Mouse (Mus musculus): ENCODE results near the gene Ssh1.
A peak's percentile ranks its signal among the peaks of the same experiment; 100 is the strongest.

Gene Ssh1

DNA sequence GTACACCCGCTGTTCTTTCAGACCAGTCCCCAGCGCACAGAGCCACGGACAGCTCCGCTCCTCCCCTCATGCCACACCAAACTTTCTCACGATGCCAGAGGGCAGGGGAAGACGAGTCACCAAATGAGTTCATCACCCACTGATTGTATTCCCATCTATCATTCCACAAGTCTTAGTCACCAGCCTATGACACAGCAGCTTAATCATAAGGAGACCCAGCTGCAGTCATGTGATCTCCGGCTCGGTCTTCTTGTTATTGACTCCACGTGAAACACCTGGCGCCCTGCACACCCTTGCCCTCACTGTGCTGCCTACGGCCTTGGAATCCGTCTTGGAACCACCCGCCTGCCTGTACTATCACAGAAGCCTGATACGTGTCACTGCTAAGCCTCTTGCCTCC lies 28.7 kb downstream of the Ssh1 start:
- DNase-seq, result no peak

DNA sequence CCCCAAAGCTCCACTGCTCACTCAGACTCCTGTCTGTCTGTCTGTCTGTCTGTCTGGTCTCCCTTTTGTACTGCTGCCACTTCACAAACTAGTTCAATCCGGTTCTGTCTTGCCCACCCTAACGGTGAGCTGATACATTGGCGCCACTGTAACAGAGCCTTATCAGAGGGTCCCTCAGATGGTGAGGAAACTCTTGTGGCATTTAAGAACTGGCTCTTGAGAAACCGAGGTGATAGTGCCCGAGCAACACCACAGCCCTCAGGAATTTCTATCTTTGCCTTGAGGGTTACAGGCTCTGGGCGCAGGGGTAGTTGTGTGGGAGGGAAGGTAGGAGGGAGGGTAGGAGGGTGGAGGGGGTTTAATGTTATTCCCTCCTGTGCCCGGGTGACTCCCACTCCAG lies 31.9 kb downstream of the Ssh1 start:
- DNase-seq, result no peak

DNA sequence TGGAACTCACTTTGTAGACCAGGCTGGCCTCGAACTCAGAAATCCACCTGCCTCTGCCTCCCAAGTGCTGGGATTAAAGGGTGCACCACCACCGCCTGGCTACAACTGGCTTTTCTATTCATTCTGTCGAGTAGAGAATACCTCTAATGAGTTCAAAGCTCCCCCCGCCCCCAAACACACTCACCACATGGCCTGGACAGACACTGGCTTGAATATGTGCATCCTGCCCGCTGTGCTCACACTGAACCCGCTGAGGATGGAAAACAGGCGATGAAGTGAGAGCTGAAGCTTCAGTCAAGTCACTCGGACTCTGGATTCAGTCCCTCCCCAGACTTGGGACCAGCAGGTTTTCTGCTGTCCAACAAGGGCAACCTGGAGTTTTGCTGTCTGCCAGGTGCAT lies 33.3 kb downstream of the Ssh1 start:
- DNase-seq, result no peak

- DNase-seq, result no peak
Observed at GRCm38 (mm10) chr5:113959039-113959438, 34.7 kb downstream of the Ssh1 start.

GRCm38 (mm10) chr5:113956510-113956909 lies 37.2 kb downstream of the Ssh1 start:
- DNase-seq, result peak; percentile 86

- DNase-seq, result no peak
Observed at GRCm38 (mm10) chr5:113955691-113956090, 38.0 kb downstream of the Ssh1 start.

GRCm38 (mm10) chr5:113955281-113955680 lies 38.4 kb downstream of the Ssh1 start:
- no peak for DNase-seq

- peak; percentile 85 for DNase-seq
Observed at GRCm38 (mm10) chr5:113954421-113954820, 39.3 kb downstream of the Ssh1 start.

- no peak for DNase-seq
Observed at GRCm38 (mm10) chr5:113952519-113952918, 41.2 kb downstream of the Ssh1 start.

- no peak for DNase-seq
Observed at GRCm38 (mm10) chr5:113951693-113952071, 42.0 kb downstream of the Ssh1 start.

- DNase-seq, result no peak
Observed at GRCm38 (mm10) chr5:113950786-113951692, 42.7 kb downstream of the Ssh1 start.

GRCm38 (mm10) chr5:113950133-113950532 lies 43.6 kb downstream of the Ssh1 start:
- DNase-seq, result no peak

DNA sequence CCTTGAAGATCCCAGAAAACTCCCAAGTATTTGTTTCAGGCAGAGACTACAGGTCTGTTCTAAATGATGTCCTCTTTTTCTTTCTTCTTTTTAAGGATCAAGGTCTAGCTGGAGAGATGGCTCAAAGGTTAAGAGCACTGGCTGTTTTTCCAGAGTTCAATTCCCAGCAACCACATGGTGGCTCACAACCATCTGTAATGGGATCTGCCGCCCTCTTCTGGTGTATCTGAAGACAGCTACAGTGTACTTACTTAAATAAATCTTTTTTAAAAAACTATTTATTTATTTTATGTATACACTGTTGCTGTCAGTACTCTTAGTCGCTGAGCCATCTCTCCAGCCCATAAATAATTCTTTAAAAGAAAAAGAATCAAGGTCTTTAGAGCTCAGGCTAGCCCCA lies 46.4 kb downstream of the Ssh1 start:
- DNase-seq, result no peak

DNA sequence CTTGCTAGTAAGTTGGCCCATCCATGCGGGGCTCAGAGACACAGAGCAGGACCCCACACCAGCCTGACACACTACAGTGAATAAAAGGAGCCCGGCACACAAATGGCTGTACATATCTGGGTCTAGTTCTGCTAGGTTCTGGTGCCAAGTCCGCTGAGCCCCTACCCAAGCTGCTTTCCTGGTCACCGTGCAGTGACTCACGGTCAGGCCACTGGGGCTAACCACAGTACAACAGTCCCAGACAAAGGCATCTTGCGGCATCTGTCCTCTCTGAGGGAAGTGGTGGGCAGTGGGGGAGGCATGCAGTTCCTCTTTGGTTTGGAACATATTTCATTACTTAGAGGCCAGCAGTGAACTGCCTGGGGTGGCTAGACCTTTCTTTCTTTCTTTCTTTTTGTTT lies 48.6 kb downstream of the Ssh1 start:
- no peak for DNase-seq

DNA sequence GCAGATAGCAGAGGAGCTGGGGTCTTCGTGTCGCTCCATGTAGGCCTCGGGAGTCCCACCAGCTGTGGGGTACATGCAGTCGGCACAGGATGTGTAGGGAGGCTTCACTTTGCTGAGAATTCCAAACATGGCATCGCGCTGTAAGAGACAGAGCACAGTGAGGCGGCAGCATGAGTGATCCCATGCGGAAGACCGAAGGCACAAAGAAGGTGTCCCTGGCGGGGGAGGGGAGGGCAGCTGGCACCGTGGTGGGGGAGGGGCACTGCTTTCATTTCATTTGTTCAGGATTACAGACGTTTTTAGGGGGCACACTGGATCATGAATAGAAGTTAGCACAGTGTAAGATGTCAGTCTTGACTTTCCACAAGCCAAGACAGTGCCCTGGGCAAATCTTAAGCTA lies 50.4 kb downstream of the Ssh1 start:
- no peak for DNase-seq

DNA sequence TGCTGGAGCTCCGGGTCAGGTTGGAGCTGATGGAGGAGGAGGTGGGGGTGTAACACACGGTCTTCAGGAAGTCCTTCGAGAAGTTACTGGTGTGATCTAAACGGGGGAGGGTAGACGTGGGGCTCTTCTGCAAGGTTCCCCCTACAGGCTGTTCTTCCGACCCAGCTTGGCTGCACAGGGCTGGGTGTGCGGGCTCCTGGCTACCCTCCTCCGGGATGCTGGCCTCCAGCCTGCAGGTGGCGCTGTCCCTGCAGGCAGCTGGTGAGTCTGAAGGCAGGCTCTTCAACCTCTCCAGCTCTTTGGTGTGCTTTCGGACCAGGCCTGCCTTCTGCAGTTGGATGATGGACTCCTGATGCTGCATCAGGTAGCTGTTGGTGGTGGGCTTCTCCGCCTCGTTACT lies 51.1 kb downstream of the Ssh1 start:
- DNase-seq, result no peak

DNA sequence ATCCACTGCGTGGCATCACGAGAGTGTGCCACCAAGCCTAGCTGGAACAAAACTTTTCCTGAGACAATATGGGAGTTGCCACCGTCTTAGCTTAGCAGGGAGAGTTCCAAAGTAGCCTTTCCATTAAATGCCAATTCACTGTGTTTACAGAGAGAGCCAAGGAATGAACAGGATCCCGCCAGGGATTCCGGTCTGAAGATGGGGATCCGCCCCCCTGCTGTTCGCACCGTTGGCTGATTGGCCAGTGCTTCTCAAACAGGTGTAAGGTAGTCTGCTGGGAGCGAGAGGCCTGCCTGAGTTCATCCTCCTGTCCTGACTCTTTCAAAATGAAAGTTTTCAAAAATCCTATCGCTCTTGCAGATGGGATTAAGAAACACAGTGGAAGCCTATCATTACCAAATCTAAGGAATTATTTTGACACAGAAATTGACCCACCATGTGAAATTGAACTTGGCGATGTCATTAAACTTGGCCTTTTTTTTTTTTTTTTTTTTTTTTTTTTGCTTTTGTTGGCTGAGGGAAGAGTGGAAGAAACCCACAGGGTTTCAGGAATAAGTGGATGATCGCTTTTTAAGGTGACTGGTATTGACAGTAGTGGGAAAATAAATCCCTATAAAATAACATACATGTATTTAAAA lies 54.3 kb downstream of the Ssh1 start:
- no peak for DNase-seq

DNA sequence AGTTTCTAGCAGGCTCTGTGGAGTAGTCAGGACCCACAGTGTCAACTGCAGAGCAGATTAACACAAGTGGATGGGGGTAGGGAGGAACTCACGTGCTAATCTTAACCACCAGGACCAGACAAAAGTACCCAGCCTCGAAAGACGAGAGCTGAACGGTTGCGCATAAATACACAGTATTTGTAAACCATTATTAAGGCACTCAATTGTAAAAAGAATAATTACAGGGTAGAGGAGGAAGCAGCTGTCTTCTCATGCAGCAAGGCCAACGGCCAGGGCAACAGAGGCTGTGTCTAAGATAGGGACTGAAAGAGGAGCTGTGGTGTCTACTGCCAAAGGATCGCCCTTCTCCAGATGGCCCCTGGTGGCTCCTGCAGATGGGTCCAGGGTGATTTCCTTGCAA lies 56.0 kb downstream of the Ssh1 start:
- no peak for DNase-seq

GRCm38 (mm10) chr5:113933889-113934288 lies 59.8 kb downstream of the Ssh1 start:
- DNase-seq, result no peak

- no peak for DNase-seq
Observed at GRCm38 (mm10) chr5:113933480-113933879, 60.2 kb downstream of the Ssh1 start.

DNA sequence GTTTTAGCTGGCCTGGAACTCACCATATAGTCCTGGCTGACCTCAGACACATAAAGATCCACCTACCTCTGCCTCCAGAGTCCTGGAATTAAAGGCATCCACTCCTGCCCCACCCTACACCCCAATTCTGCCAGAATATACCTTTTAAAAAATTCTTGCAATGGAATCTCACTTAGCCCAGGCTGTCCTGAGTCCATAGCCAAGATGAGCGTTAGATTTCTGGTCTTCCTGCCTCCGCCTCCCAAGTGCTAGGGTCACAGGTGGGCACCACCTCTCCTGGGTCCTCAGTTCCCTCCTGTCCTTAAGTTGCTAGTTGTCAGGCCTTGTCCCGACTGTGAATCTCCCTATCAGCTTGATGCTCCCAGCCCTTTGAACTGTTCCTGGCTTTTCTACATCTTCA lies 61.4 kb downstream of the Ssh1 start:
- DNase-seq, result no peak

DNA sequence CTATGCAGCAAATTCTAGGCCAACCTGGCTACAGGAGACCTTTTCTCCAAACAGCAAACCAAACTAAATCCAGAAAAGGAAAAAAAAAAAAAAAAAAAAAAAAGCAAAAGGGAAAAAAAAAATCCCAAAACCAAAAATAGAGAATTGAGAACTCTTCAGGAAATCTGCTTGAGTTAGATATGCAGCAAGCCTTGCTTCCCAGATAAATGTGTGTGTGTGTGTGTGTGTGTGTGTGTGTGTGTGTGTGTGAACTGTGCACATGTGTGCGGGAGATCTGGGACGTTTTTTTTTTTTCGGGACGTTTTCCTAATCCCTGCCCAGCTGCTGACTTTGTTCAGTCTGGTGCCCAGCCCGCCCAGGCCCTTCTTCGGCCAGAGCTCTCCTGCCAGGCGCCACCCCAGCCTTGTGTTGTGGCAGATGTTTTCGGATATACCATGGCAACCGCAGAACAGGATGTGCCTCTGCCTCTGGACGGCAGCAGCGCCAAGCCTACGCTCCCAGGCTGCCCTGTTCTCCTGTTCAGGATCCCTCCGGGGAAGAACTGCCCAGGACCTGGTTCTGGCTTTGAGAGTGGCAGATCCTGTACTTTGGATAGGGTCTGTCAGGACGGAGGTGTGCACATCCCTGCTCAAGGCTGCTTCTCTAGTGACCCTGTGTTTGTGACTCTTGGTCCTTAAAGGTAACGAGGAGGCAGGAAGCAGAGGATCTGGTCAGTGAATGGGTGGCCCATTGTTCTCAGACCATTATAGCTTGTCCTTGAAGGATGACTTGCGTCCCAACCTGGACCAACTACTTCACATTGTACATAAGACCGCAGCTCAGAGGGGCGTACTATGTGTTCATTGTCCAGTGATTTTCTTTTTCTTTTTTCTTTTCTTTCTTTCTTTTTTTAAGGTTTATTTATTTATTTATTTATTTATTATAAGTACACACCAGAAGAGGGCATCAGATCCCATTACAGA lies 62.8 kb downstream of the Ssh1 start:
- peak; percentile 71 for DNase-seq

- peak; percentile 66 for DNase-seq
Observed at GRCm38 (mm10) chr5:113929950-113930647, 63.6 kb downstream of the Ssh1 start.

Measured in kidney, postnatal 14 days (tissue).